Mouse (Mus musculus): ENCODE measurements around the gene Efcab9. TPM values are rescaled to one million over a fixed set of nuclear protein-coding genes. Genes with fewer than 3 reads are reported as not detected.

The Efcab9 gene
- polyA plus RNA-seq, 1 experiment from 2014 or later: 0.36 TPM

GRCm38 (mm10) chr11:32566184-32566583, 34.3 kb upstream of the Efcab9 start:
- no peak; the same call in 1 of the 2 replicates for ATAC-seq (ENCODE audit: insufficient number of reproducible peaks, insufficient read depth, low FRiP score, low TSS enrichment, low read depth)
- H3K36me3 ChIP-seq: no peaks in the 10 kb centered on the region
- no peaks in the 10 kb centered on the region for H3K27me3 ChIP-seq
- no peak overlapping the region for H3K4me2 ChIP-seq
- H3K27ac ChIP-seq: no peak overlapping the region
- no peak overlapping the region for H3K9ac ChIP-seq (replicated peaks)
- peaks cover 19% of the 10 kb centered on the region for H3K4me1 ChIP-seq (replicated peaks)
- H3K4me3 ChIP-seq (replicated peaks): no peak overlapping the region
- no peaks in the 10 kb centered on the region for H3K9me3 ChIP-seq
- 65% methylated on average over 6 of the region's 6 CpGs for WGBS

GRCm38 (mm10) chr11:32565088-32565487, 33.2 kb upstream of the Efcab9 start:
- H3K27ac ChIP-seq: peak overlapping the region; percentile 54; the same call in 1 of the 2 replicates
- H3K9ac ChIP-seq (replicated peaks): no peak overlapping the region
- no peak overlapping the region for H3K4me2 ChIP-seq
- ATAC-seq (ENCODE audit: insufficient number of reproducible peaks, insufficient read depth, low FRiP score, low TSS enrichment, low read depth): no peak
- no peaks in the 10 kb centered on the region for H3K9me3 ChIP-seq
- peaks cover 19% of the 10 kb centered on the region for H3K4me1 ChIP-seq (replicated peaks)
- H3K27me3 ChIP-seq: no peaks in the 10 kb centered on the region
- no peak overlapping the region for H3K4me3 ChIP-seq (replicated peaks)
- no peaks in the 10 kb centered on the region for H3K36me3 ChIP-seq
- WGBS: 65% methylated on average over 8 of the region's 8 CpGs

GRCm38 (mm10) chr11:32564629-32565028, 32.7 kb upstream of the Efcab9 start:
- 57% methylated on average over 4 of the region's 4 CpGs for WGBS

GRCm38 (mm10) chr11:32563660-32564059, 31.8 kb upstream of the Efcab9 start:
- ATAC-seq (ENCODE audit: insufficient number of reproducible peaks, insufficient read depth, low FRiP score, low TSS enrichment, low read depth): no peak
- Histone ChIP-seq H3K9ac (replicated peaks) (no peak overlapping the region), H3K27me3 (no peaks in the 10 kb centered on the region), H3K36me3 (no peaks in the 10 kb centered on the region), H3K4me1 (replicated peaks) (peaks cover 21% of the 10 kb centered on the region), H3K4me2 (no peak overlapping the region), H3K9me3 (no peaks in the 10 kb centered on the region), H3K27ac (no peak overlapping the region), H3K4me3 (replicated peaks) (no peak overlapping the region)
- WGBS: 47% methylated on average over 3 of the region's 3 CpGs

More at GRCm38 (mm10) chr11:32564629-32565028, 32.7 kb upstream of the Efcab9 start:
- no peak for ATAC-seq (ENCODE audit: insufficient number of reproducible peaks, insufficient read depth, low FRiP score, low TSS enrichment, low read depth)
- H3K36me3 ChIP-seq: no peaks in the 10 kb centered on the region
- H3K9ac ChIP-seq (replicated peaks): no peak overlapping the region
- no peaks in the 10 kb centered on the region for H3K27me3 ChIP-seq
- H3K4me3 ChIP-seq (replicated peaks): no peak overlapping the region
- no peaks in the 10 kb centered on the region for H3K9me3 ChIP-seq
- no peak overlapping the region for H3K4me2 ChIP-seq
- peak overlapping the region; percentile 54; the same call in 1 of the 2 replicates for H3K27ac ChIP-seq
- H3K4me1 ChIP-seq (replicated peaks): peaks cover 19% of the 10 kb centered on the region

- Histone ChIP-seq H3K36me3 (no peaks in the 10 kb centered on the region), H3K4me1 (replicated peaks) (peaks cover 26% of the 10 kb centered on the region), H3K27ac (no peak overlapping the region), H3K4me3 (replicated peaks) (no peak overlapping the region), H3K4me2 (no peak overlapping the region), H3K27me3 (no peaks in the 10 kb centered on the region), H3K9ac (replicated peaks) (no peak overlapping the region), H3K9me3 (no peaks in the 10 kb centered on the region)
- no peak for ATAC-seq (ENCODE audit: insufficient number of reproducible peaks, insufficient read depth, low FRiP score, low TSS enrichment, low read depth)
- WGBS: 75% methylated on average over 5 of the region's 5 CpGs
Observed at GRCm38 (mm10) chr11:32562706-32563105, 30.8 kb upstream of the Efcab9 start.

- WGBS: 77% methylated on average over 10 of the region's 10 CpGs
- Histone ChIP-seq H3K4me2 (no peak overlapping the region), H3K9ac (replicated peaks) (no peak overlapping the region), H3K4me3 (replicated peaks) (no peak overlapping the region), H3K9me3 (no peaks in the 10 kb centered on the region), H3K27me3 (no peaks in the 10 kb centered on the region), H3K36me3 (no peaks in the 10 kb centered on the region), H3K27ac (no peak overlapping the region), H3K4me1 (replicated peaks) (peaks cover 27% of the 10 kb centered on the region)
- ATAC-seq (ENCODE audit: insufficient number of reproducible peaks, insufficient read depth, low FRiP score, low TSS enrichment, low read depth): no peak
Observed at GRCm38 (mm10) chr11:32561465-32562355, 29.8 kb upstream of the Efcab9 start.

GRCm38 (mm10) chr11:32560015-32560770, 28.3 kb upstream of the Efcab9 start:
- WGBS: 90% methylated on average over 12 of the region's 12 CpGs
- Histone ChIP-seq H3K27ac (no peak overlapping the region), H3K9ac (replicated peaks) (no peak overlapping the region), H3K4me3 (replicated peaks) (no peak overlapping the region), H3K9me3 (no peaks in the 10 kb centered on the region), H3K4me1 (replicated peaks) (peaks cover 30% of the 10 kb centered on the region), H3K36me3 (no peaks in the 10 kb centered on the region), H3K27me3 (no peaks in the 10 kb centered on the region), H3K4me2 (no peak overlapping the region)
- no peak for ATAC-seq (ENCODE audit: insufficient number of reproducible peaks, insufficient read depth, low FRiP score, low TSS enrichment, low read depth)

GRCm38 (mm10) chr11:32558677-32559076, 26.8 kb upstream of the Efcab9 start:
- Histone ChIP-seq H3K36me3 (no peaks in the 10 kb centered on the region), H3K4me2 (no peak overlapping the region), H3K9me3 (no peaks in the 10 kb centered on the region), H3K9ac (replicated peaks) (no peak overlapping the region), H3K4me1 (replicated peaks) (peaks cover 20% of the 10 kb centered on the region), H3K4me3 (replicated peaks) (no peak overlapping the region), H3K27ac (no peak overlapping the region), H3K27me3 (no peaks in the 10 kb centered on the region)
- ATAC-seq (ENCODE audit: insufficient number of reproducible peaks, insufficient read depth, low FRiP score, low TSS enrichment, low read depth): no peak
- 26% methylated on average over 8 of the region's 8 CpGs for WGBS

GRCm38 (mm10) chr11:32558026-32558425, 26.1 kb upstream of the Efcab9 start:
- ATAC-seq (ENCODE audit: insufficient number of reproducible peaks, insufficient read depth, low FRiP score, low TSS enrichment, low read depth): no peak
- Histone ChIP-seq H3K27ac (no peak overlapping the region), H3K27me3 (no peaks in the 10 kb centered on the region), H3K36me3 (no peaks in the 10 kb centered on the region), H3K9me3 (no peaks in the 10 kb centered on the region), H3K4me3 (replicated peaks) (no peak overlapping the region), H3K4me2 (no peak overlapping the region), H3K9ac (replicated peaks) (no peak overlapping the region), H3K4me1 (replicated peaks) (peaks cover 21% of the 10 kb centered on the region)
- 92% methylated on average over 4 of the region's 4 CpGs for WGBS

GRCm38 (mm10) chr11:32556333-32556990, 24.6 kb upstream of the Efcab9 start:
- no peak overlapping the region for H3K4me2 ChIP-seq
- no peak for ATAC-seq (ENCODE audit: insufficient number of reproducible peaks, insufficient read depth, low FRiP score, low TSS enrichment, low read depth)
- H3K27me3 ChIP-seq: no peaks in the 10 kb centered on the region
- no peak overlapping the region for H3K4me3 ChIP-seq (replicated peaks)
- no peak overlapping the region for H3K9ac ChIP-seq (replicated peaks)
- no peak overlapping the region for H3K27ac ChIP-seq
- no peaks in the 10 kb centered on the region for H3K9me3 ChIP-seq
- no peaks in the 10 kb centered on the region for H3K36me3 ChIP-seq
- 80% methylated on average over 10 of the region's 10 CpGs for WGBS
- H3K4me1 ChIP-seq (replicated peaks): peaks cover 37% of the 10 kb centered on the region

- Histone ChIP-seq H3K9ac (replicated peaks) (no peak overlapping the region), H3K27ac (no peak overlapping the region), H3K27me3 (no peaks in the 10 kb centered on the region), H3K4me3 (replicated peaks) (no peak overlapping the region), H3K4me1 (replicated peaks) (peaks cover 49% of the 10 kb centered on the region), H3K4me2 (no peak overlapping the region), H3K36me3 (no peaks in the 10 kb centered on the region), H3K9me3 (no peaks in the 10 kb centered on the region)
- no peak for ATAC-seq (ENCODE audit: insufficient number of reproducible peaks, insufficient read depth, low FRiP score, low TSS enrichment, low read depth)
- 87% methylated on average over 12 of the region's 12 CpGs for WGBS
Observed at GRCm38 (mm10) chr11:32555103-32555689, 23.3 kb upstream of the Efcab9 start.
